Mouse (Mus musculus) MEL (cell line): ENCODE data around the gene Sost. TPM values are rescaled to one million over a fixed set of nuclear protein-coding genes. Genes with fewer than 3 reads are reported as not detected.

Experiments used
- DNase-seq: peaks from one replicate; pipeline ENCODE4 v3.0.0; 2011; ENCODE audit warnings: low read depth, low spot score
- H3K27ac ChIP-seq: 2 replicates; pipeline ENCODE4 v1.5.1; 2012; ENCODE audit warnings: low read depth, mild to moderate bottlenecking, control low read depth, low read length, moderate library complexity; ENCODE audit not compliant: control insufficient read depth
- H3K27me3 ChIP-seq, 2 experiments: fragments of 150-350 bp in 1 of 2; sonication (generic) in 1 of 2; 2 replicates each; pipeline ENCODE4 v1.6.1; 2012; ENCODE audit warnings: low read length in 2 of 2, mild to moderate bottlenecking in 2 of 2, improper control_type of control experiment in 1 of 2, moderate library complexity in 1 of 2; ENCODE audit not compliant: insufficient read depth in 2 of 2, control insufficient read depth in 1 of 2
- H3K36me3 ChIP-seq, 2 experiments: 2 replicates each; pipeline ENCODE4 v1.6.1; 2012 to 2014; ENCODE audit warnings: low read length in 2 of 2, improper control_type of control experiment in 1 of 2, inconsistent platforms in 1 of 2, mild to moderate bottlenecking in 1 of 2; ENCODE audit not compliant: insufficient read depth in 2 of 2, control insufficient read depth in 1 of 2
- H3K4me1 ChIP-seq, 2 experiments: fragments of 150-350 bp in 1 of 2; sonication (generic) in 1 of 2; 2 replicates each; pipeline ENCODE4 v1.6.1; 2012; ENCODE audit warnings: low read length in 2 of 2, improper control_type of control experiment in 1 of 2, mild to moderate bottlenecking in 1 of 2; ENCODE audit not compliant: insufficient read depth in 2 of 2, control insufficient read depth in 1 of 2
- H3K4me3 ChIP-seq, 2 experiments: fragments of 150-350 bp in 1 of 2; sonication (generic) in 1 of 2; 2 replicates each; pipeline ENCODE4 v1.5.1; 2012; ENCODE audit warnings: low read depth in 2 of 2, low read length in 2 of 2, mild to moderate bottlenecking in 2 of 2, moderate library complexity in 2 of 2, control low read depth in 1 of 2, improper control_type of control experiment in 1 of 2; ENCODE audit not compliant: control insufficient read depth in 1 of 2, insufficient read depth in 1 of 2
- H3K79me2 ChIP-seq: 2 replicates; pipeline ENCODE4 v1.6.1; 2012; ENCODE audit warnings: mild to moderate bottlenecking, low read length, moderate library complexity; ENCODE audit not compliant: control insufficient read depth, poor library complexity, insufficient read depth
- H3K9ac ChIP-seq: 2 replicates; pipeline ENCODE4 v1.6.1; 2012; ENCODE audit warnings: low read depth, mild to moderate bottlenecking, control low read depth, low read length, moderate library complexity; ENCODE audit not compliant: control insufficient read depth, poor library complexity, severe bottlenecking
- H3K9me3 ChIP-seq: fragments of 150-350 bp; sonication (generic); replicated peaks from 2 replicates; pipeline ENCODE4 v1.6.1; 2012; ENCODE audit warnings: mild to moderate bottlenecking, low read length, improper control_type of control experiment, moderate library complexity; ENCODE audit not compliant: insufficient read depth
- BHLHE40 ChIP-seq: IDR thresholded peaks from 2 replicates; pipeline ENCODE4 v1.6.1; 2012; ENCODE audit warnings: low read depth, mild to moderate bottlenecking, inconsistent platforms, low read length, improper control_type of control experiment, borderline replicate concordance
- CHD1 ChIP-seq: IDR thresholded peaks from 2 replicates; pipeline ENCODE4 v1.6.1; 2012; ENCODE audit warnings: low read depth, mild to moderate bottlenecking, inconsistent platforms, low read length, improper control_type of control experiment
- CHD2 ChIP-seq: IDR thresholded peaks from 2 replicates; pipeline ENCODE4 v1.6.1; 2011; ENCODE audit warnings: low read length, improper control_type of control experiment
- CTCF ChIP-seq, 3 experiments: IDR thresholded peaks in 2 of 3; conservative IDR thresholded peaks in 1 of 3; 2 replicates each; pipeline ENCODE4 v1.5.1; 2011 to 2012; ENCODE audit warnings: low read length in 3 of 3, low read depth in 2 of 3, mild to moderate bottlenecking in 2 of 3, improper control_type of control experiment in 1 of 3, inconsistent platforms in 1 of 3, mixed read lengths in 1 of 3, moderate library complexity in 1 of 3; ENCODE audit not compliant: control insufficient read depth in 1 of 3, insufficient read depth in 1 of 3, poor library complexity in 1 of 3, severe bottlenecking in 1 of 3
- E2F4 ChIP-seq: IDR thresholded peaks from 2 replicates; pipeline ENCODE4 v1.6.1; 2011; ENCODE audit warnings: low read depth, low read length, improper control_type of control experiment, borderline replicate concordance
- ELF1 ChIP-seq: IDR thresholded peaks from 2 replicates; pipeline ENCODE4 v1.6.1; 2014; ENCODE audit warnings: low read depth, mild to moderate bottlenecking, inconsistent platforms, low read length, improper control_type of control experiment, moderate library complexity
- EP300 ChIP-seq, 2 experiments: IDR thresholded peaks; 2 replicates each; pipeline ENCODE4 v1.6.1; 2011; ENCODE audit warnings: improper control_type of control experiment in 2 of 2, low read length in 2 of 2, low read depth in 1 of 2, mild to moderate bottlenecking in 1 of 2
- ETS1 ChIP-seq: IDR thresholded peaks from 2 replicates; pipeline ENCODE4 v1.6.1; 2012; ENCODE audit warnings: low read depth, mild to moderate bottlenecking, inconsistent platforms, low read length, improper control_type of control experiment, moderate library complexity
- GABPA ChIP-seq: IDR thresholded peaks from 2 replicates; pipeline ENCODE4 v1.6.1; 2012; ENCODE audit warnings: low read depth, mild to moderate bottlenecking, inconsistent platforms, low read length, improper control_type of control experiment, moderate library complexity
- GATA1 ChIP-seq: IDR thresholded peaks from 2 replicates; pipeline ENCODE4 v1.6.1; 2011; ENCODE audit warnings: low read depth, low read length, improper control_type of control experiment
- HCFC1 ChIP-seq: IDR thresholded peaks from 2 replicates; pipeline ENCODE4 v1.6.1; 2012; ENCODE audit warnings: low read depth, mild to moderate bottlenecking, inconsistent platforms, low read length, improper control_type of control experiment, moderate library complexity
- JUND ChIP-seq: IDR thresholded peaks from 2 replicates; pipeline ENCODE4 v1.6.1; 2011; ENCODE audit warnings: low read depth, mild to moderate bottlenecking, improper control_type of control experiment, low read length
- MAFK ChIP-seq: IDR thresholded peaks from 2 replicates; pipeline ENCODE4 v1.6.1; 2011; ENCODE audit warnings: low read depth, mild to moderate bottlenecking, low read length, improper control_type of control experiment, borderline replicate concordance
- MAX ChIP-seq: IDR thresholded peaks from 2 replicates; pipeline ENCODE4 v1.6.1; 2011; ENCODE audit warnings: low read length, improper control_type of control experiment
- MAZ ChIP-seq: IDR thresholded peaks from 2 replicates; pipeline ENCODE4 v1.6.1; 2012; ENCODE audit warnings: low read depth, mild to moderate bottlenecking, inconsistent platforms, low read length, improper control_type of control experiment
- MEF2A ChIP-seq: IDR thresholded peaks from 2 replicates; pipeline ENCODE4 v1.6.1; 2014; ENCODE audit warnings: low read depth, mild to moderate bottlenecking, inconsistent platforms, low read length, improper control_type of control experiment; ENCODE audit not compliant: poor library complexity, insufficient replicate concordance, severe bottlenecking; ENCODE audit errors: extremely low read depth
- MXI1 ChIP-seq: IDR thresholded peaks from 2 replicates; pipeline ENCODE4 v1.6.1; 2011; ENCODE audit warnings: mild to moderate bottlenecking, low read depth, low read length, improper control_type of control experiment
- MYB ChIP-seq: IDR thresholded peaks from 2 replicates; pipeline ENCODE4 v1.6.1; 2011; ENCODE audit warnings: mild to moderate bottlenecking, low read depth, low read length, improper control_type of control experiment
- MYC ChIP-seq: IDR thresholded peaks from 2 replicates; pipeline ENCODE4 v1.6.1; 2011; ENCODE audit warnings: low read depth, mild to moderate bottlenecking, low read length, improper control_type of control experiment, moderate library complexity
- NELFE ChIP-seq: IDR thresholded peaks from 2 replicates; pipeline ENCODE4 v1.6.1; 2011; ENCODE audit warnings: low read depth, low read length, improper control_type of control experiment
- NRF1 ChIP-seq: IDR thresholded peaks from 2 replicates; pipeline ENCODE4 v1.6.1; 2014; ENCODE audit warnings: low read depth, mild to moderate bottlenecking, inconsistent platforms, low read length, improper control_type of control experiment, moderate library complexity; ENCODE audit not compliant: poor library complexity, insufficient read depth, severe bottlenecking
- POLR2A ChIP-seq, 2 experiments: IDR thresholded peaks; 2 replicates each; pipeline ENCODE4 v1.6.1; 2011 to 2012; ENCODE audit warnings: low read length in 2 of 2, mild to moderate bottlenecking in 2 of 2, control low read depth in 1 of 2, improper control_type of control experiment in 1 of 2, low read depth in 1 of 2, moderate library complexity in 1 of 2; ENCODE audit not compliant: control insufficient read depth in 1 of 2, insufficient read depth in 1 of 2, poor library complexity in 1 of 2
- POLR2AphosphoS2 ChIP-seq: IDR thresholded peaks from 2 replicates; pipeline ENCODE4 v1.6.1; 2011; ENCODE audit warnings: low read length, improper control_type of control experiment
- POLR2AphosphoS5 ChIP-seq: IDR thresholded peaks from 2 replicates; pipeline ENCODE4 v1.6.1; 2012; ENCODE audit warnings: low read depth, borderline replicate concordance, mild to moderate bottlenecking, inconsistent platforms, low read length, moderate library complexity, mixed read lengths
- RAD21 ChIP-seq: IDR thresholded peaks from 2 replicates; pipeline ENCODE4 v1.6.1; 2011; ENCODE audit warnings: mild to moderate bottlenecking, low read depth, low read length, improper control_type of control experiment
- RCOR1 ChIP-seq: IDR thresholded peaks from 2 replicates; pipeline ENCODE4 v1.6.1; 2012; ENCODE audit warnings: low read depth, mild to moderate bottlenecking, inconsistent platforms, low read length, improper control_type of control experiment
- SIN3A ChIP-seq: IDR thresholded peaks from 2 replicates; pipeline ENCODE4 v1.6.1; 2012; ENCODE audit warnings: low read length, improper control_type of control experiment, inconsistent platforms
- SMC3 ChIP-seq: IDR thresholded peaks from 2 replicates; pipeline ENCODE4 v1.6.1; 2011; ENCODE audit warnings: low read depth, low read length, improper control_type of control experiment
- TAL1 ChIP-seq: IDR thresholded peaks from 2 replicates; pipeline ENCODE4 v1.6.1; 2012; ENCODE audit warnings: mild to moderate bottlenecking, inconsistent platforms, low read length, moderate library complexity, mixed read lengths
- TBP ChIP-seq: IDR thresholded peaks from 2 replicates; pipeline ENCODE4 v1.8.0; 2011; ENCODE audit warnings: low read depth, low read length, improper control_type of control experiment
- TCF12 ChIP-seq: IDR thresholded peaks from 2 replicates; pipeline ENCODE4 v1.6.1; 2014; ENCODE audit warnings: low read depth, mild to moderate bottlenecking, inconsistent platforms, low read length, improper control_type of control experiment, moderate library complexity
- UBTF ChIP-seq: IDR thresholded peaks from 2 replicates; pipeline ENCODE4 v1.6.1; 2012; ENCODE audit warnings: low read depth, mild to moderate bottlenecking, inconsistent platforms, low read length, improper control_type of control experiment, moderate library complexity, borderline replicate concordance; ENCODE audit not compliant: insufficient read depth
- USF1 ChIP-seq: IDR thresholded peaks from 2 replicates; pipeline ENCODE4 v1.6.1; 2014; ENCODE audit warnings: low read depth, mild to moderate bottlenecking, inconsistent platforms, low read length, improper control_type of control experiment, moderate library complexity
- USF2 ChIP-seq, 2 experiments: IDR thresholded peaks; 2 replicates each; pipeline ENCODE4 v1.6.1; 2011 to 2012; ENCODE audit warnings: improper control_type of control experiment in 2 of 2, low read length in 2 of 2, borderline replicate concordance in 1 of 2, inconsistent platforms in 1 of 2, low read depth in 1 of 2, mild to moderate bottlenecking in 1 of 2; ENCODE audit not compliant: insufficient read depth in 1 of 2
- ZC3H11A ChIP-seq: IDR thresholded peaks from 2 replicates; pipeline ENCODE4 v1.6.1; 2012; ENCODE audit warnings: low read depth, mild to moderate bottlenecking, inconsistent platforms, low read length, improper control_type of control experiment
- ZKSCAN1 ChIP-seq: IDR thresholded peaks from 2 replicates; pipeline ENCODE4 v1.6.1; 2012; ENCODE audit warnings: low read depth, mild to moderate bottlenecking, inconsistent platforms, low read length, improper control_type of control experiment, moderate library complexity
- ZMIZ1 ChIP-seq: IDR thresholded peaks from 2 replicates; pipeline ENCODE4 v1.6.1; 2012; ENCODE audit warnings: low read depth, mild to moderate bottlenecking, inconsistent platforms, low read length, improper control_type of control experiment, moderate library complexity
- ZNF384 ChIP-seq: IDR thresholded peaks from 2 replicates; pipeline ENCODE4 v1.6.1; 2012; ENCODE audit warnings: low read depth, mild to moderate bottlenecking, inconsistent platforms, low read length, improper control_type of control experiment
- polyA plus RNA-seq, 2 experiments: library from polyadenylated mRNA; stranded (reverse) in 1 of 2; unstranded in 1 of 2; fragments of >175 nt in 1 of 2; fragments of >200 nt in 1 of 2; gene quantifications; 2 replicates each; pipeline versions ENCODE4 v1.2.1 to v1.2.4; 2012; ENCODE audit warnings: low replicate concordance in 2 of 2, low read depth in 1 of 2; ENCODE audit not compliant: insufficient read length in 2 of 2, insufficient read depth in 1 of 2, missing spikeins in 1 of 2
- total RNA-seq: library from RNA; depleted of rRNA; stranded (reverse); fragments of 300-350 nt; gene quantifications from 2 replicates; pipeline ENCODE4 v1.2.3, GENCODE M21; 2012

The Sost gene
- total and polyA plus RNA-seq, 3 experiments, result not detected

DNA sequence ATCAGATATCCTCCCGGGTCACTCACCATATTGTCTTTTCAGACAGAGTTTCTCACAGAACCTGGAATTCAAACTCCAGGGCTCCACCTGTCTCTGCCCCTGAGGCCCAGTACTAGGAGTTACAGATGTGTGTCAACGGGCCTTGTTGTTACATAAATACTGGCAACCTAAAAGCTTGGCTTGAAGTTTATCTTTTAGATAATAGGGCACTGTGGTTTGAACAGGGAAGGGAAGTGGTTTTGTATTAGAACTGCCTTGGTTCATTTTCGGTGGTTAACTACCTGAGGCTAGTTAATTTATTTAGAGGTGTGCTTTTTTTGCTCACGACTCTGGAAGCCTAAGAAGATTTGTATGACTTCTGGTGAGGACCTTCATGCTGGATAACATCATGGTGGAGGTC is 13.4 kb downstream of the Sost start:
- TF ChIP-seq JUND, result no peak
- peak; percentile 43; the same call in 1 of the 2 replicates for TF ChIP-seq ETS1
- no peak for TF ChIP-seq MYC
- TF ChIP-seq ZKSCAN1, result no peak
- no peak for TF ChIP-seq MAX
- TF ChIP-seq GABPA, result no peak
- no peak for TF ChIP-seq TBP
- TF ChIP-seq E2F4, result no peak
- TF ChIP-seq EP300 (IDR thresholded peaks at IDR 0.05; ENCODE audit: low read depth in 1 of 2, low read length in 2 of 2), result peak; percentile 67 to 72; a peak in 3 of 4 replicates
- TF ChIP-seq ELF1, result no peak
- no peak for TF ChIP-seq MAZ
- no peak for TF ChIP-seq UBTF
- no peak for TF ChIP-seq MXI1
- no peak for TF ChIP-seq CHD1
- TF ChIP-seq BHLHE40, result peak; percentile 70
- peak; percentile 98 for TF ChIP-seq RCOR1
- TF ChIP-seq RAD21, result no peak
- no peak for TF ChIP-seq ZMIZ1
- TF ChIP-seq POLR2AphosphoS2, result no peak
- TF ChIP-seq SMC3, result no peak
- TF ChIP-seq NRF1, result no peak
- TF ChIP-seq GATA1, result peak; percentile 81
- peak; percentile 31 for TF ChIP-seq TCF12
- no peak for TF ChIP-seq MAFK
- TF ChIP-seq HCFC1, result no peak
- no peak for TF ChIP-seq USF1
- TF ChIP-seq SIN3A, result no peak; the same call in 1 of the 2 replicates
- TF ChIP-seq CTCF (IDR thresholded peaks at IDR 0.05 in 2 of 3, conservative IDR thresholded peaks at IDR 0.05 in 1 of 3; ENCODE audit: control insufficient read depth in 1 of 3, insufficient read depth in 1 of 3, low read depth in 2 of 3, low read length in 3 of 3, poor library complexity in 1 of 3, severe bottlenecking in 1 of 3), result no peak
- TF ChIP-seq CHD2, result no peak
- no peak for TF ChIP-seq USF2 (IDR thresholded peaks at IDR 0.05; ENCODE audit: borderline replicate concordance in 1 of 2, insufficient read depth in 1 of 2, low read depth in 1 of 2, low read length in 2 of 2)
- TF ChIP-seq ZNF384, result no peak
- no peak; the same call in 1 of the 2 replicates for TF ChIP-seq MYB
- no peak for TF ChIP-seq TAL1
- no peak for TF ChIP-seq ZC3H11A
- TF ChIP-seq POLR2A (IDR thresholded peaks at IDR 0.05; ENCODE audit: control insufficient read depth in 1 of 2, insufficient read depth in 1 of 2, low read depth in 1 of 2, low read length in 2 of 2, poor library complexity in 1 of 2), result no peak
- TF ChIP-seq NELFE, result no peak
- no peak for TF ChIP-seq MEF2A
- TF ChIP-seq POLR2AphosphoS5, result no peak
- H3K36me3 ChIP-seq, result peaks cover 0 to 22% of the 10 kb centered on the region in 2 experiments; a peak in 2 of 4 replicates
- peak overlapping the region; percentile 32 for H3K27ac ChIP-seq
- H3K4me3 ChIP-seq, result no peak overlapping the region; a peak in 1 of 4 replicates
- H3K27me3 ChIP-seq, result peaks cover 2 to 3% of the 10 kb centered on the region in 2 experiments; a peak in 3 of 4 replicates
- peaks cover 2 to 24% of the 10 kb centered on the region in 2 experiments; a peak in 3 of 4 replicates for H3K4me1 ChIP-seq
- no peaks in the 10 kb centered on the region for H3K9me3 ChIP-seq
- peak; percentile 62 for DNase-seq
- no peak overlapping the region for H3K9ac ChIP-seq
- H3K79me2 ChIP-seq, result no peaks in the 10 kb centered on the region
